Mouse (Mus musculus) lung, adult 2 months (tissue): ENCODE data around the gene Gm10518.

ENCODE experiments used
- CTCF ChIP-seq: fragments of 200-500 bp; IDR thresholded peaks from 2 replicates; pipeline ENCODE4 v1.5.1; 2011; ENCODE audit warnings: mild to moderate bottlenecking, low read length, control low read depth; ENCODE audit not compliant: insufficient read depth
- POLR2A ChIP-seq: fragments of 200-500 bp; IDR thresholded peaks from 2 replicates; pipeline ENCODE4 v1.6.1; 2011; ENCODE audit warnings: low read depth, mild to moderate bottlenecking, control low read depth, low read length, borderline replicate concordance; ENCODE audit errors: extremely low read depth

DNA sequence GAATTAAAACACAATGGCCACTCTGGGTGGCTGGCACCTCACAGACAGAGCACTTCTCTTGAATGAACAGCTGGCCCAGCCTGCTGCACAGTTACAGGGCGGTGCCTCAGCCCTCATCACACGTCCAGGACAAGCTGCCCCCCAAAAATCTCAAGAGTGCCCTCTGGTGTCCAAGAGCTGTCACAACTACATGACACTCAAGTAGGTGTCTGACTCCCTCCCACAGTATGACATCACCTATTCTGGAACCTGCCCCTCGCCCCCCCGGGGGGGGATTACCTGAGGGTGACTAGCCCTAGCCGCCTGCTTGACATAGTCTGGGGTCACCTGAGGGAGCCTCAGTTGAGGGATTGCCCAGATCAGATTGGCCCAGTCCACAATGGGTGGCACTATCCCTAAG lies 41.7 kb downstream of the Gm10518 start:
- TF ChIP-seq POLR2A (no peak), CTCF (peak; percentile 59)
